Mouse (Mus musculus): ENCODE results near the gene Dpp3. TPM values are rescaled to one million over a fixed set of nuclear protein-coding genes. Genes with fewer than 3 reads are reported as not detected.
"Not testable (repeated sequence)": the region's sequence is repeated elsewhere in the genome, so short reads cannot be mapped to it uniquely, and the experiment has no call there.

Dpp3 gene
- polyA plus RNA-seq (2015; fragmentation: Nextera tagmentation; extraction: Ambion mirVana): 124 and 129 TPM in 2 replicates

DNA sequence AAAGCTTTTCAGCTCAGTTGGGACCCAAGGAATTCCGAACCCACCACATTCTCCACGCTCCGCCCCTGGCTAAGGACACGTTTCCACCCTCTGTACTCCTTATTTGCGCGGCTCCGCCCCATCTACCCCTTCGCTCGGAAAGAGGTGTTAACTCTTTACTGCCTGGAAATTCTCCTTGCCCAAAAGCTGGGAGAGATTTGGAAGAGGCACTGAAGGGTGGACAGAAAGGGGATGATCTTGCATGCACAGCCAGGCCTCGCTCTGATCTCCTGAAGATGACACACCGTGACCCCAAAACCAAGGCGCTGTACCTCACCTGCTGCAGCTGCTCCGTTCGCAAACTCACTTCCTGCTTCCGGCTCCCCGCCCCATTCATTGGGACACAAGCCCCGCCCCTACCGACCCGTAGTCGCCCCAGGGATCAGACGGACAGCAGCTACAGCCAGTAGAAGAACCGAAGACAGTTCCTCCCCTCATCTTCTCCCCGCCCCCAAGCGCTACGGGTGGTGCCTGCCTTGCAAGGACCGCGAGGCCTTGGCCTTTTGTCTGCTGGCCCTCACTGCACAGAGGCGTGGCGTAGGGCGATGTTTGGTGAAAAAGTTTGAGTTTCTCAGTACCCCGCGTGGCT is at the start of gene Dpp3:
Dpp3 (minus strand) TSS at position 384 of the 628 bp plus-strand sequence.
- Histone ChIP-seq H3K9ac (peak within 1 kb of the TSS; percentile 74), H3K9me3 (no peaks in the 10 kb centered on the region), H3K36me3 (peaks cover 41% of the 10 kb centered on the region), H3K27ac (peak within 1 kb of the TSS; percentile 79), H3K4me2 (replicated peaks) (peak within 1 kb of the TSS; percentile 67), H3K27me3 (no peaks in the 10 kb centered on the region), H3K4me3 (peak within 1 kb of the TSS; percentile 67), H3K4me1 (peaks cover 19% of the 10 kb centered on the region)
- peak; percentile 99 for ATAC-seq (ENCODE audit: low FRiP score, low read depth)
- 0% methylated on average over 32 of the region's 32 CpGs for WGBS

DNA sequence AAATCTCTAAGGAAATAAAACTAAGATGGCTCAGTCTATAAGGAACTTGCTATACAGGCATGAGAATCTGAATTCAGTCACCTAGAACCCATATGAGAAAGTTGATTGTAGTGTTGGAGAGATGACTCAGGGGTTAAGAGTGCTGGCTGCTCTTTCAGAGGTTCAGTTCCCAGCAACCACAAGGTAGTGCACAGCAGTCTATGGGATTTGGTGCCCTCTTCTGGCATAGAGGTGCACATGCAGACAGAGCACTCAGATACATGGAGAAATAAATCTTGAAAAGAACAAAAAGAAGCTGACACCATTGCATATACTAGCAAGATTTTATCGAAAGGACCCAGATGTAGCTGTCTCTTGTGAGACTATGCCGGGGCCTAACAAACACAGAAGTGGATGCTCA is 40.1 kb upstream of the Dpp3 start:
- H3K27me3 ChIP-seq: no peaks in the 10 kb centered on the region
- H3K4me1 ChIP-seq: peaks cover 2% of the 10 kb centered on the region
- no peak overlapping the region for H3K4me2 ChIP-seq (replicated peaks)
- H3K27ac ChIP-seq: no peak overlapping the region
- 82% methylated on average over 2 of the region's 2 CpGs for WGBS
- H3K4me3 ChIP-seq: no peak overlapping the region
- no peak overlapping the region for H3K9ac ChIP-seq
- H3K9me3 ChIP-seq: no peaks in the 10 kb centered on the region
- ATAC-seq (ENCODE audit: low FRiP score, low read depth): no peak
- H3K36me3 ChIP-seq: peaks cover 42% of the 10 kb centered on the region

DNA sequence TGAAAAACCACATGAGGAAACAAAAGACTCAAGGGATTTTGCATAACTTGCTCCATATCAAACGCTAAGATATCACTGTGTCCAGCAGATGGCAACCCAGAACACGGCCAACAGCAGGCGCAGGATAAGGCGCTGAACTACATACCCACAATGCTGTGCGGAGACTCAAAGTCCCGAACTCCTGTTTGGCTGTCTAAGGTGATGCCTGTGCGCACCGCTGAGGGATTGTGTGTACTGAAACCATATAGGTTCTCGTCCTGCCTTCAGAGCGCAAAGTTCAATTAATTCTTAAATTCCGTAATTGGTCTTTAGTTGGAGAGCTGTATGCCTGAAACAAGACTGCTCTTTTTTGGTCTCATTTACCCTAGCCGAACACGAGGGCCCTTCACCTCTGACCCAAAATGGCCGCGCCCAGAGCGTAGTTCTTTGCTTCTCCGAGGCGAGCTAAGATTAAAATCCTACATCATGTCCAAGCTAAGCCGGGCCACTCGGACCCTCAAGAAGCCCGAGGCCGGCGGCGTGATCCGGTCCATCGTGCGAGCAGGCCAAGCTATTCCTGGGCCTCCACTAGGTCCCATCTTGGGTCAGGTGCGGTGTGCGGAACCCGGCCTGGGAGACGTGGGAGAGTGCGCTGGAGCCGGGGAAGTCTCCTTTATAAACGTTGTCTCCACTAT is 34.0 kb upstream of the Dpp3 start, which contains the start of gene Mrpl11:
Mrpl11 (plus strand) TSS at position 220 of the 674 bp plus-strand sequence.
- ATAC-seq (ENCODE audit: low FRiP score, low read depth): peak; percentile 97
- Histone ChIP-seq H3K4me2 (replicated peaks) (peak within 1 kb of the TSS; percentile 77), H3K36me3 (peaks cover 30% of the 10 kb centered on the region), H3K27ac (peak within 1 kb of the TSS; percentile 73), H3K27me3 (no peaks in the 10 kb centered on the region), H3K9me3 (no peaks in the 10 kb centered on the region), H3K4me3 (peak within 1 kb of the TSS; percentile 86), H3K9ac (peak within 1 kb of the TSS; percentile 85), H3K4me1 (peaks cover 8% of the 10 kb centered on the region)
- under 1% methylated on average over 34 of the region's 34 CpGs for WGBS

DNA sequence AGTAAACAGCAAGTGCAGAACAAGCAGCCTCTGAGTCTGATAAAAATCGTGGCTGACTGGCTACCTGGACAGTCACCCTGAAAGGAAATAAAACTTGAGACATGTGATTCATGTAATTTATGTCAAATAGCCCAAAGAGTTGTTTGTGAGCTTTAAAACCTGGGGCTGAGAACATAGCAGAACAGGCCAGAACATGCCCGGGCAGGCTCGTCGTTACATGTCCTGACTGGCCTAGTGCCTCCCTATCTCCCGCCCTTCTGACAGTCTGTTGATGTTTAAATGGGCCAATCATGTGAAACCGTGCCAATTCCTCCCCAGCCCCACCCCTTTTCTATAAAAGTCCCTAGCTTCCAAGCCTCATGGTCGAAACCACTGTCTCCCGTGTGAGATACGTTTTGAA is 20.6 kb upstream of the Dpp3 start:
- H3K36me3 ChIP-seq; H3K4me3 ChIP-seq; H3K9ac ChIP-seq; ATAC-seq (ENCODE audit: low FRiP score, low read depth); H3K9me3 ChIP-seq; H3K4me2 ChIP-seq (replicated peaks); H3K27ac ChIP-seq; H3K27me3 ChIP-seq; H3K4me1 ChIP-seq: not testable (repeated sequence)
- WGBS: 83% methylated on average over 9 of the region's 9 CpGs

DNA sequence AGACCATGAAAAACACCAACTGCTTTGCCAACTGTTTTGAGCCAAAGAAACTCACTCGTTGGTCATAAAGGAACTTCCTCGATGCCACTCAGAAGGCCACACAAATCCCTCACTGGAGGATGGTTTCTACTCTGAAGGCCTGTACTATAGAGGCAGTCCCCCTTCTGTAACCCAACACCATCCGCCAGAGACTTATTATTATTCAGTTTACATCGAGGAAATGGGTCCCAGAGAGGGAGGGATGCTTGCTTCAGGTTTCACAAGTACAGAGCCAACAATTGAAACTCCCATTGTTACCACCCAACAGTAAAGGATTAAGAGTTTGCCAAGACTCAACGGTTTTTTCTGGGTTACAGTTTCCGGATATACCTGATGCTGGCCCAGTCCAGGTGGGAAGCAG is 17.5 kb upstream of the Dpp3 start:
- H3K4me3 ChIP-seq: no peak overlapping the region
- no peak overlapping the region for H3K9ac ChIP-seq
- no peaks in the 10 kb centered on the region for H3K36me3 ChIP-seq
- H3K4me1 ChIP-seq: peaks cover 7% of the 10 kb centered on the region
- 34% methylated on average over 6 of the region's 6 CpGs for WGBS
- no peak overlapping the region for H3K27ac ChIP-seq
- no peak overlapping the region for H3K4me2 ChIP-seq (replicated peaks)
- 0 out of 2 replicates have a peak, but pooled peaks cover 12% of the 10 kb centered on the region for H3K27me3 ChIP-seq
- H3K9me3 ChIP-seq: no peaks in the 10 kb centered on the region
- ATAC-seq (ENCODE audit: low FRiP score, low read depth): no peak

DNA sequence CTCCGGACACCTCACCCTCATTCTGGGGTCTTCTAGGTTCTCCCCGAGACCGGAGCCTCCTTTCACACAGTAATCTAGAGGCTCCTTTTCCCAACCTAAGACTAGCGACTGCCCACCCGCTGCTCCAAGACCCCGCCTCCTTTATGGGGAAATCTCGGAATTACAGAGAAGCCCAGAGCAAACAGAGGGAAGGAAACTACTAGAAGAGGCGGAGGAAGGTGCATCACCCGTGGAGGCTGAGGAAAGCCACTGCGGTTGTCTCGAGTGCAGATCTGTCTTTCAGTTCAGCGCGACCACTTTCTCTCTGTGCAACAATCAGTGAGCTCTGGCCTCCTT is 15.1 kb upstream of the Dpp3 start:
- Histone ChIP-seq H3K4me2 (replicated peaks) (peak overlapping the region; percentile 91), H3K4me3 (peak overlapping the region; percentile 73), H3K4me1 (peaks cover 7% of the 10 kb centered on the region), H3K9me3 (no peaks in the 10 kb centered on the region), H3K36me3 (no peaks in the 10 kb centered on the region), H3K27me3 (0 out of 2 replicates have a peak, but pooled peaks cover 12% of the 10 kb centered on the region), H3K27ac (no peak overlapping the region), H3K9ac (peak overlapping the region; percentile 72)
- 7% methylated on average over 13 of the region's 13 CpGs for WGBS
- ATAC-seq (ENCODE audit: low FRiP score, low read depth): peak; percentile 68

DNA sequence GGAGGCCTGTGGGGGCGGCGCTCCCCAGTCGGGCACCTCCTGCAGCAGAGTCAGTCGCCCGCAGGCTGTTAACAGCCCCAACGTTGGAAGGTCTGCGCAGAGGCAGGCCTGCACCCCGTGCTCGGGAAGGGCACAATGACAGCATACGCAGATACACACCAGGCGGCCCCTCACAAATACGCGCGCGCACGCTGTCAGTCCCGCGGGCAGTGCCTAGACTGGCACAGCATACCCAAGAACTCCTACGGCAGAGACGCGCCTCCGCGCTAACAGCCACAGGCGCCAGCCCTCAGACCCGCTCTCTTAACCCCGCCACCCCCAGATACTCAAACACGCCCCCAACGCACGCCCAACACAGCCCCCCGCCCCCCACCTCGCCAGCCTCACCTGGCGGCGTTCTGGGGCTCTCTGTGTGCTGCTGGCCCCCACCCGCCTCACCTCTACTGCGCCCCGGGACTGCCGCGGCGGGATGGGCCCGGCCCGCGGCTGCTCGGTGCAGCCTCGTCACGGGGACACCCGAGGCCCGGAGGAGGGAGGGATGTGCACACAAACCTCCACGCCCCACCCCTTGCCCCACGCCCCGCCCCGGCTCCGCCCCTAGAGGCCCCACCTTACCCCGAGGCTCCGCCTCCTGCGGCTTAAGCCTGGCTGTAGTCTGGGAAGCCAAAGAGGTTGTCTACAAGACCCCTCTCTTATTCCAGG is 14.6 kb upstream of the Dpp3 start, which contains the start of gene Peli3:
Peli3 (minus strand) TSS at position 577 of the 702 bp plus-strand sequence.
- H3K9ac ChIP-seq: peak within 1 kb of the TSS; percentile 72
- peak within 1 kb of the TSS; percentile 91 for H3K4me2 ChIP-seq (replicated peaks)
- 0 out of 2 replicates have a peak, but pooled peaks cover 12% of the 10 kb centered on the region for H3K27me3 ChIP-seq
- peaks cover 7% of the 10 kb centered on the region for H3K4me1 ChIP-seq
- no peaks in the 10 kb centered on the region for H3K9me3 ChIP-seq
- ATAC-seq (ENCODE audit: low FRiP score, low read depth): peak; percentile 95
- H3K36me3 ChIP-seq: no peaks in the 10 kb centered on the region
- no peak within 1 kb of the TSS for H3K27ac ChIP-seq
- WGBS: under 1% methylated on average over 50 of the region's 55 CpGs
- H3K4me3 ChIP-seq: peak within 1 kb of the TSS; percentile 73

DNA sequence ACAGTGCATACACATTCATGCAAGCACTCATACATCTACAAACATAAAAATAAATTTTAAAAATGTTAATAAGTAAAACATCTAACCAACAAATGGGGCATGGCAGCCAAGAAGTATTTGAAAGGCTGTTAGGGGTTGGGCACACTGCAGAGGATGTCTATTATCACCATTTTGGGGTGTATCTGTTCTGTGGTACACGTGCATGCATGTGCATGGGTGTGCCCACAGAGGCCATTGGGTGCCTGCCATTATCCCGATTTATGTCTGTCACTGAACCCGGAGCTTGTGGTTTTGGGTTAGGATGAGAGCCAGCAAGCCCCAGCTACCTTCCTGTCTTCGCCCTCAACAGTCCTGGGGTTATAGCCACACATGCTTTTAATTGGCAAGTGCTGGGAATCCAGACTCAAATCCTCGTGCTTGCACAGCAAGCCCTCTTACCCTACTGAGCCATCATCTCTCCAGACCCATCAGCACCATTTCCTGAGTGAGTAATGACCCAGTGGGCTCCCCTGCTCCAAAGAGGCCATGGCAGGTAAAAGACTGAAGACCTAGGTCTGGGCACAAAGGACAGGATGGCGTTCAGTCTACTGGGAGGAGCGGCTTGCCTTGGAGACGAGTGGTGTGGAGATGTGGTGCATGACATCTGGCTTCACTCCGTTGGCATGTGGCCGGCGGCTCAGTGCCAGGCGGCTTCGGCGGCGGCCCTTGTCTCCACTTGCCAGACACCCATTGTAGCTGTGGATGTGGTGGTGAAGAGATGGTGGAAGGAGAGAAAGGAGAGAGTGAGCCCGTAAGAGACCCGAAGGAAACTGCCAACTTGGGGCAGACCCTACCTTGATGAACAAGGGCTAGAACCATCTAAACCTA is 9.6 kb upstream of the Dpp3 start:
- no peak for ATAC-seq (ENCODE audit: low FRiP score, low read depth)
- 76% methylated on average over 17 of the region's 17 CpGs for WGBS

DNA sequence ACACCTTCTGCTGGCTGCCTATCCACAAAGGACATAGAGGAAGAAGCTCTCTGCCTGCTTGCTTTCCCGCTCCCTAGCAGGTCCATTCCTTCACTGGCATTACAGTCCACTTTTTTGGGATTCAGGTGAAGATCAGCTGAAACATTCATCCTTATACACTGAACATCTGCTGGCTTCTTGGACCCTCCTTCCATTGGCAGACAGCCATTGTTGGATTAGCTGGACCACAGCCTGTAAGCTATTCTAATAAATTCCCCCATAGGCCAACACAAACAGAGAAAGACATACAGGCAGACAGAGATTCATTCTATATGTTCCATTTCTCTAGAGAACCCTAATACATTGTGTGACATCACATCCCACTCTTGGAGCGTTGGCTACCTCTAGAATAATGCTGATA is 8.8 kb upstream of the Dpp3 start:
- WGBS: 80% methylated on average over 2 of the region's 2 CpGs
- Histone ChIP-seq H3K36me3 (peaks cover 14% of the 10 kb centered on the region; the same call in 1 of the 2 replicates), H3K9ac (no peak overlapping the region), H3K9me3 (no peaks in the 10 kb centered on the region), H3K4me1 (peaks cover under 1% of the 10 kb centered on the region; the same call in 1 of the 2 replicates), H3K27ac (no peak overlapping the region), H3K4me2 (replicated peaks) (no peak overlapping the region), H3K4me3 (no peak overlapping the region), H3K27me3 (0 out of 2 replicates have a peak, but pooled peaks cover 7% of the 10 kb centered on the region)
- ATAC-seq (ENCODE audit: low FRiP score, low read depth): no peak

More for the DNA sequence above, 9.6 kb upstream of the Dpp3 start:
- no peak overlapping the region for H3K9ac ChIP-seq
- H3K4me2 ChIP-seq (replicated peaks): no peak overlapping the region
- H3K27me3 ChIP-seq: 0 out of 2 replicates have a peak, but pooled peaks cover 12% of the 10 kb centered on the region
- H3K27ac ChIP-seq: no peak overlapping the region
- peaks cover 7% of the 10 kb centered on the region for H3K4me1 ChIP-seq
- H3K36me3 ChIP-seq: peaks cover 8% of the 10 kb centered on the region; the same call in 1 of the 2 replicates
- no peak overlapping the region for H3K4me3 ChIP-seq
- H3K9me3 ChIP-seq: no peaks in the 10 kb centered on the region

DNA sequence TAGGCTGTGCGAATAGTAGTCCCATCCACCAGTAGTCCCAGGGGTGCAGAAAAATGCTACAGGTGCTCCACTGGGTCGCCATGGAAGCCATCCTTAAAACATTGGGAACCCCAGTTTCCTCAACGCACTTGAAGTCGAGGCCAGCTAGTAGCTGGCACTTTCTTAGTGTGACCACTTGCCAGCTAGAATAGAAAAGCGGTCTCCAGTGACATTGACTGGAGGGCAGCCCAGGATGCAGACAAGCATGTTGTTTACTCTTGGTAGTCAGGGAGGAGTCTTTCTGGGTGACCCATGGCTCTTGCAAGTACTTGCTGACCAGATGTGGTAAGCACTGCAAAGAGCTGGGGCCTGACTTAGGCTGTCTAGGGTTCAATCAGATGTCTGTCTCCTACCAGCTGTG is 694 bp upstream of the Dpp3 start:
- peak overlapping the region; percentile 67 for H3K4me3 ChIP-seq
- H3K4me2 ChIP-seq (replicated peaks): peak overlapping the region; percentile 67
- no peaks in the 10 kb centered on the region for H3K9me3 ChIP-seq
- 65% methylated on average over 5 of the region's 5 CpGs for WGBS
- no peaks in the 10 kb centered on the region for H3K27me3 ChIP-seq
- peaks cover 19% of the 10 kb centered on the region for H3K4me1 ChIP-seq
- H3K27ac ChIP-seq: peak overlapping the region; percentile 79
- ATAC-seq (ENCODE audit: low FRiP score, low read depth): no peak
- peak overlapping the region; percentile 74 for H3K9ac ChIP-seq
- peaks cover 37% of the 10 kb centered on the region for H3K36me3 ChIP-seq

DNA sequence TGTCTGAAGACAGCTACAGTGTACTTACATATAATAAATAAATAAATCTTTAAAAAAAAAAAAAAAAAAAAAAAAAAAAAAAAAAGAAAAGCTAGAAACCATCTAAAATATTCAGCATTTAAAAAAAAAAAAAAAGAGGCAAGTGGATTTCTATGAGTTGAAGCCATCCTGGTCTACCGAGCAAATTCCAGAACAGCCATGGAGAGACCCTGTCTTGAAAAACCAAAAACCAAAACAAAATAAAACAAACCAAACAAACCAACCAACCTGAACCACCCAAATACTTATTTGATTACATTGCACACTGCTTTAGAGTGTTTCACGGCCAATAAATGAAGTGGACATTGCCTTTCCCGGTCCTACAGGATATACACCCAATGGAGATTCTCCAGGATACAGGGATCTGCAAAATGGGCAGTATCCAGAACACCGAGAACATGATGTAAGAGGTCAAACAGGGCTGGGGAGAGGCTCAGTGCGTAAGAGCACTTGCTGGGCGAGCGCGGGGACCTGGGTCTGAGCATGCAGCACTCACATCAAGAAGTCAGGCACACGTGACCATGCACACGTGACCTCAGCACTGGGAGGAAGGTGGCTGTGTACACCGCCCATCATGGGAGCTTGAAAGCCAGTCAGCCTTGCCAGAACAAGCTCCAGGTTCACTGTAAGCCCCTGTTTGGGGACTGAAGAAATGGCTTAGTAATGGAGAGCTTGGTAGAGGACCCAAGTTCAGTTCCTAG is 2.8 kb downstream of the Dpp3 start:
- no peak for ATAC-seq (ENCODE audit: low FRiP score, low read depth)
- WGBS: 95% methylated on average over 11 of the region's 11 CpGs

More for the DNA sequence above, 2.8 kb downstream of the Dpp3 start:
- H3K9me3 ChIP-seq: no peaks in the 10 kb centered on the region
- H3K36me3 ChIP-seq: peaks cover 61% of the 10 kb centered on the region
- no peak overlapping the region for H3K4me2 ChIP-seq (replicated peaks)
- no peak overlapping the region for H3K27ac ChIP-seq
- no peaks in the 10 kb centered on the region for H3K27me3 ChIP-seq
- peaks cover 19% of the 10 kb centered on the region for H3K4me1 ChIP-seq
- H3K9ac ChIP-seq: no peak overlapping the region
- no peak overlapping the region for H3K4me3 ChIP-seq
